Mouse (Mus musculus) testis, adult 2 months (tissue): ENCODE results near the gene BC055324.

Experiments used
- CTCF ChIP-seq: fragments of 200-500 bp; IDR thresholded peaks from 2 replicates; pipeline ENCODE4 v1.5.1; 2012; ENCODE audit warnings: low read depth, mild to moderate bottlenecking, inconsistent platforms, low read length, moderate library complexity; ENCODE audit not compliant: control insufficient read depth, insufficient read depth, insufficient replicate concordance
- POLR2A ChIP-seq: fragments of 200-500 bp; IDR thresholded peaks from 2 replicates; pipeline ENCODE4 v1.6.1; 2012; ENCODE audit warnings: low read depth, mild to moderate bottlenecking, inconsistent platforms, low read length, moderate library complexity; ENCODE audit not compliant: control insufficient read depth

GRCm38 (mm10) chr1:163934591-163934990 is 60.0 kb downstream of the BC055324 start:
- no peak for TF ChIP-seq POLR2A
- no peak for TF ChIP-seq CTCF
